Mouse (Mus musculus) hindbrain, embryonic 14.5 days (tissue): ENCODE measurements around the gene Timd2. TPM values are rescaled to one million over a fixed set of nuclear protein-coding genes. Genes with fewer than 3 reads are reported as not detected.

Experiments
- ATAC-seq: fragments of 200-750 bp; cut with Nextera tagmentation; 2 replicates; pipeline ENCODE4 v1.8.0; 2017; ENCODE audit warnings: moderate number of reproducible peaks, mild to moderate bottlenecking, moderate TSS enrichment, moderate library complexity; ENCODE audit not compliant: low FRiP score
- DNase-seq: peaks from one replicate; pipeline ENCODE4 v3.0.0-alpha.2; 2015; ENCODE audit warnings: low spot score
- H3K27ac ChIP-seq: fragments of 300-500 bp; sonication (generic); 2 replicates; pipeline ENCODE4 v1.5.1; 2014; ENCODE audit warnings: mild to moderate bottlenecking, moderate library complexity
- H3K27me3 ChIP-seq: fragments of 300-500 bp; sonication (generic); 2 replicates; pipeline ENCODE4 v1.6.1; 2014; ENCODE audit warnings: mild to moderate bottlenecking, low read length, mixed read lengths; ENCODE audit not compliant: control insufficient read depth, insufficient read depth
- H3K36me3 ChIP-seq: fragments of 300-500 bp; sonication (generic); replicated peaks from 2 replicates; pipeline ENCODE4 v1.6.1; 2014; ENCODE audit not compliant: control insufficient read depth, insufficient read depth
- H3K4me1 ChIP-seq: fragments of 300-500 bp; sonication (generic); replicated peaks from 2 replicates; pipeline ENCODE4 v1.6.1; 2014; ENCODE audit warnings: antibody characterized with exemption, low read length, mixed read lengths; ENCODE audit not compliant: control insufficient read depth, insufficient read depth
- H3K4me2 ChIP-seq: fragments of 300-500 bp; sonication (generic); replicated peaks from 2 replicates; pipeline ENCODE4 v1.6.1; 2014; ENCODE audit warnings: mild to moderate bottlenecking, moderate library complexity
- H3K4me3 ChIP-seq: fragments of 300-500 bp; sonication (generic); replicated peaks from 2 replicates; pipeline ENCODE4 v1.5.1; 2014; ENCODE audit warnings: mild to moderate bottlenecking, low read length
- H3K9ac ChIP-seq: fragments of 300-500 bp; sonication (generic); 2 replicates; pipeline ENCODE4 v1.6.1; 2014
- H3K9me3 ChIP-seq: fragments of 300-500 bp; sonication (generic); 2 replicates; pipeline ENCODE4 v1.6.1; 2016; ENCODE audit warnings: low read length; ENCODE audit not compliant: control insufficient read depth
- WGBS: fragments of 180-500 bp; shearing (Covaris S2); extraction: QIAGEN DNeasy Blood & Tissue Kit; methylation state at CpG from one replicate; pipeline ENCODE4 v1.1.7; 2014; 5-methylcytosine and 5-hydroxymethylcytosine counted together
- polyA plus RNA-seq: library from polyadenylated mRNA; unstranded; fragments of >200 nt; fragmentation: Nextera tagmentation; extraction: Ambion mirVana; gene quantifications from 2 replicates; pipeline ENCODE4 v1.2.1, GENCODE M21; 2014

Timd2 gene
- polyA plus RNA-seq, 1 experiment from 2014 or later: not detected

GRCm38 (mm10) chr11:46631635-46632034 is 75.2 kb downstream of the Timd2 start:
- no peak overlapping the region for H3K4me2 ChIP-seq
- H3K36me3 ChIP-seq: no peaks in the 10 kb centered on the region
- no peaks in the 10 kb centered on the region for H3K27me3 ChIP-seq
- H3K4me3 ChIP-seq: no peak overlapping the region
- ATAC-seq: peak; percentile 57; the same call in 1 of the 2 replicates
- H3K9me3 ChIP-seq: no peaks in the 10 kb centered on the region
- H3K4me1 ChIP-seq: no peaks in the 10 kb centered on the region
- H3K9ac ChIP-seq: no peak overlapping the region
- WGBS: 34% methylated on average over 3 of the region's 3 CpGs
- H3K27ac ChIP-seq: no peak overlapping the region
- DNase-seq: peak; percentile 64

- no peaks in the 10 kb centered on the region for H3K4me1 ChIP-seq
- no peak for ATAC-seq
- no peak within 1 kb of the TSS for H3K4me2 ChIP-seq
- 95% methylated on average over 2 of the region's 2 CpGs for WGBS
- H3K9ac ChIP-seq: no peak within 1 kb of the TSS
- no peaks in the 10 kb centered on the region for H3K36me3 ChIP-seq
- no peak within 1 kb of the TSS for H3K27ac ChIP-seq
- DNase-seq: no peak
- H3K27me3 ChIP-seq: no peaks in the 10 kb centered on the region
- H3K4me3 ChIP-seq: no peak within 1 kb of the TSS
- no peaks in the 10 kb centered on the region for H3K9me3 ChIP-seq
These were observed 77.6 kb downstream of the Timd2 start, which contains the start of gene Dppa1 for GRCm38 (mm10) chr11:46629211-46629795. Gene Dppa1 (minus strand): TSS chr11:46629261.

GRCm38 (mm10) chr11:46620414-46621168 is 86.3 kb downstream of the Timd2 start:
- no peak overlapping the region for H3K27ac ChIP-seq
- no peaks in the 10 kb centered on the region for H3K36me3 ChIP-seq
- 72% methylated on average over 7 of the region's 7 CpGs for WGBS
- no peaks in the 10 kb centered on the region for H3K27me3 ChIP-seq
- no peak overlapping the region for H3K4me3 ChIP-seq
- H3K4me2 ChIP-seq: no peak overlapping the region
- no peak overlapping the region for H3K9ac ChIP-seq
- no peaks in the 10 kb centered on the region for H3K9me3 ChIP-seq
- no peaks in the 10 kb centered on the region for H3K4me1 ChIP-seq
- DNase-seq: no peak
- no peak for ATAC-seq

- H3K9me3 ChIP-seq: no peaks in the 10 kb centered on the region
- H3K27me3 ChIP-seq: no peaks in the 10 kb centered on the region
- H3K36me3 ChIP-seq: no peaks in the 10 kb centered on the region
- DNase-seq: no peak
- H3K4me3 ChIP-seq: no peak overlapping the region
- no peak overlapping the region for H3K4me2 ChIP-seq
- no peak overlapping the region for H3K27ac ChIP-seq
- ATAC-seq: no peak
- H3K9ac ChIP-seq: no peak overlapping the region
- WGBS: 91% methylated on average over 1 of the region's 1 CpGs
- no peaks in the 10 kb centered on the region for H3K4me1 ChIP-seq
These were observed 86.9 kb downstream of the Timd2 start for GRCm38 (mm10) chr11:46619929-46620328.

Other genes with a start within 250 kb of the Timd2 start
- gene Gm12169, start 182.8 kb downstream of the Timd2 start, polyA plus RNA-seq: not detected in 2 replicates
- gene BC053393, start 135.5 kb downstream of the Timd2 start, polyA plus RNA-seq: not detected in 2 replicates
- gene Dppa1, start 77.8 kb downstream of the Timd2 start, polyA plus RNA-seq: not detected in 2 replicates
- gene Havcr1, start 28.0 kb upstream of the Timd2 start, polyA plus RNA-seq: not detected in 2 replicates
- 0.28 TPM in 1 of 2 replicates, not detected in the other for gene Timd4, start 103.7 kb upstream of the Timd2 start, polyA plus RNA-seq